Mouse (Mus musculus): Measurements from ENCODE around the gene Fsd2.

GRCm38 (mm10) chr7:81615031-81615430 is 48.3 kb upstream of the Fsd2 start:
- TF ChIP-seq POLR2A (IDR thresholded peaks at IDR 0.05; ENCODE audit: control insufficient read depth, low read depth, low read length) = no peak
- TF ChIP-seq CTCF (IDR thresholded peaks at IDR 0.05; ENCODE audit: control insufficient read depth, insufficient read depth, insufficient replicate concordance, low read depth, low read length) = no peak
